Mouse (Mus musculus): Measurements from ENCODE around the gene 4921524J17Rik.

The 4921524J17Rik gene

GRCm38 (mm10) chr8:85381926-85382325 is 50.7 kb downstream of the 4921524J17Rik start:
- DNase-seq (ENCODE audit: low spot score in 2 of 2) = no peak

DNA sequence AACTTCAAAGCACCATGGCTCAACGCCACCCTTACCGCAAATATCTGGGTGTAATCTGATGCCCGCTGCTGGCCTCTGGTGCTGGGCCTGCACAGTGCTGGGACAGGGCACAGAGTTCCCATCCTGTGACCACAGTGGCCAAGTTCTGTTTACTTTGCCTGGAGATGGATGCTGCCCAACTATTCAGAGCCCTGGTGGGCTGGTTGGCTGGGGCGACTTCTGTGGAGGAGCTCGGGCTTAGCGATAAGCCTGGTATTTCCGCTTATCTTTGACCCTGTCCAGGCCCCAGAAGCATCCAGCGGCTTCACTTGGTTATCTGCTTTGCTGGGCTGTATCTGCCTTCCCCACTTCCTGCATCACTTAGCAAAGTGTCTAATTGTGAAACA is 51.8 kb downstream of the 4921524J17Rik start:
- DNase-seq (ENCODE audit: low spot score in 2 of 2) = no peak

GRCm38 (mm10) chr8:85380123-85380823 is 52.4 kb downstream of the 4921524J17Rik start:
- no peak for DNase-seq (ENCODE audit: low spot score in 2 of 2)

GRCm38 (mm10) chr8:85379142-85379781 is 53.4 kb downstream of the 4921524J17Rik start:
- DNase-seq (ENCODE audit: low spot score in 2 of 2) = no peak

GRCm38 (mm10) chr8:85376516-85376915 is 56.1 kb downstream of the 4921524J17Rik start:
- DNase-seq (ENCODE audit: low spot score in 2 of 2) = no peak

- DNase-seq (ENCODE audit: low spot score in 2 of 2) = no peak
Measured at GRCm38 (mm10) chr8:85374286-85374685, 58.3 kb downstream of the 4921524J17Rik start.

GRCm38 (mm10) chr8:85373435-85374039 is 59.1 kb downstream of the 4921524J17Rik start:
- DNase-seq (ENCODE audit: low spot score in 2 of 2) = no peak

- no peak for DNase-seq (ENCODE audit: low spot score in 2 of 2)
Measured at GRCm38 (mm10) chr8:85372465-85372839, 60.2 kb downstream of the 4921524J17Rik start.

- DNase-seq (ENCODE audit: low spot score in 2 of 2) = no peak
Measured at GRCm38 (mm10) chr8:85371736-85372464, 60.7 kb downstream of the 4921524J17Rik start.

GRCm38 (mm10) chr8:85365176-85365575 is 67.5 kb downstream of the 4921524J17Rik start:
- no peak for DNase-seq (ENCODE audit: low spot score in 2 of 2)

GRCm38 (mm10) chr8:85364628-85365027 is 68.0 kb downstream of the 4921524J17Rik start:
- no peak for DNase-seq (ENCODE audit: low spot score in 2 of 2)

DNA sequence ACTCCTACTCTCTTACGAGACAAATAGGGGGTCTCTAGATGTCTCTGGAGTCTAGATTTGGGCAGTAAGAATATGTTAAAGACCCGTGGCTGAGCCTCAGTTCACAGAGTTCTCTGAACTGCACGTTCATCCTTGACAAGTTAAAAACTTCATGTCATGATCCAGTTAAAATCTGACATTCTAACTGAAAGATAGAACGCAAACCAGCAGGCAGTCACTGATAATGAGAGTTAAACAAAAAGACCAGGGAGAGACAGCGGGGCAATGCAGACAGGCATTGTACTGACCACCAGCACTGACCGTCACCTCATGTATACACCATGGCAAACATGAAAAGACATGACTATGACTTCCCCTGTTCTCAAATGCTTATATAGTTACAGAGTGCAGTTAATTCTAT is 69.2 kb downstream of the 4921524J17Rik start:
- no peak for DNase-seq (ENCODE audit: low spot score in 2 of 2)

DNA sequence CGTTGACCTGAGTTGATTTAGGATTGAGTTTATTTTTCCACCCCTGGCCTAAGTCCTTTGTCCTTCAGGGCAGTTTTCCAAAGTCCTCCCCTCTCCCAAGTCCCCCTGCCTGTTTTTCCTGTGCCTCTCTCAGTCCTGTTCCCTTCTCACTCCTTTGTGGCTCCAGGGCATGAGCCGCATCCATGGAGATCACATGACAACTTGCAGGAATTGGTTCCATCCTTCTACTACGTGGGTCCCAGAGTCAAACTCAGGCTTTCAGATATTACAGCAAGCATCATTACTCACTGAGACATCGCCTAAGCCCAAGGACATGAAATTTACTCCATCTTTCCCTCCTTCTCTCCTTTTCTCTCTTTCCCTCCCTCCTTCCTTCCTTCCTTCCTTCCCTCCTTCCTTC is 70.4 kb downstream of the 4921524J17Rik start:
- no peak for DNase-seq (ENCODE audit: low spot score in 2 of 2)

Measured in thymus, postnatal 10 days (tissue).